Mouse (Mus musculus) heart, postnatal 25 days (tissue): ENCODE results near the gene Dlx1. TPM values are rescaled to one million over a fixed set of nuclear protein-coding genes. Genes with fewer than 3 reads are reported as not detected.

Source experiments
- DNase-seq: peaks from one replicate; pipeline ENCODE4 v3.0.0; 2022; ENCODE audit warnings: low spot score
- intact Hi-C: fragments of 180-260 bp; cut with DNase I; formaldehyde crosslinking; loops from one replicate; pipeline ENCODE4 v1.15.1; 2025
- total RNA-seq, 2 experiments: library from RNA; stranded (reverse); gene quantifications; 2 replicates each; pipeline ENCODE4 v1.2.3; 2021

Dlx1 gene
- total RNA-seq, 2 experiments from 2014 or later, result 0.14 to 0.99 TPM

DNA sequence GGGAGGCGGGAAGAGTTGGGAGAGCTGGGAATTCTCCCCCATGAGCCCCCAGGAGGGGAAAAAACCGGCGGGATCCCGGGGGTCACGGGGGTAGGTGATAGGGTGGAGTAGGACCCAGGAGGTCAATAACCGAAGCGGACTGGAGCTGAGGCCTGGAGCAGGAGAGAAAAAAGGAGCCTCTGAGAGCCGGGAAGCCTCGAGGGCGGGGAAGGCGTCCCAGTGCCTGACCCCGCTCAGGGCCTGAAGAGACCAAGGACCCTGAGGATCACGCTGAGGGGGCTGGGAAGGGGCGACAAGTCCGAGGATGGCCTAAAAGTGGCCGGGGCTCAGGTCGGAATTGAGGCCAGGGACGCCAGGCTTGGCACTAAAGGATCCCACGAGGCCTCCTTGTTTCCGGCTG is 16.0 kb downstream of the Dlx1 start:
- DNase-seq, result no peak

DNA sequence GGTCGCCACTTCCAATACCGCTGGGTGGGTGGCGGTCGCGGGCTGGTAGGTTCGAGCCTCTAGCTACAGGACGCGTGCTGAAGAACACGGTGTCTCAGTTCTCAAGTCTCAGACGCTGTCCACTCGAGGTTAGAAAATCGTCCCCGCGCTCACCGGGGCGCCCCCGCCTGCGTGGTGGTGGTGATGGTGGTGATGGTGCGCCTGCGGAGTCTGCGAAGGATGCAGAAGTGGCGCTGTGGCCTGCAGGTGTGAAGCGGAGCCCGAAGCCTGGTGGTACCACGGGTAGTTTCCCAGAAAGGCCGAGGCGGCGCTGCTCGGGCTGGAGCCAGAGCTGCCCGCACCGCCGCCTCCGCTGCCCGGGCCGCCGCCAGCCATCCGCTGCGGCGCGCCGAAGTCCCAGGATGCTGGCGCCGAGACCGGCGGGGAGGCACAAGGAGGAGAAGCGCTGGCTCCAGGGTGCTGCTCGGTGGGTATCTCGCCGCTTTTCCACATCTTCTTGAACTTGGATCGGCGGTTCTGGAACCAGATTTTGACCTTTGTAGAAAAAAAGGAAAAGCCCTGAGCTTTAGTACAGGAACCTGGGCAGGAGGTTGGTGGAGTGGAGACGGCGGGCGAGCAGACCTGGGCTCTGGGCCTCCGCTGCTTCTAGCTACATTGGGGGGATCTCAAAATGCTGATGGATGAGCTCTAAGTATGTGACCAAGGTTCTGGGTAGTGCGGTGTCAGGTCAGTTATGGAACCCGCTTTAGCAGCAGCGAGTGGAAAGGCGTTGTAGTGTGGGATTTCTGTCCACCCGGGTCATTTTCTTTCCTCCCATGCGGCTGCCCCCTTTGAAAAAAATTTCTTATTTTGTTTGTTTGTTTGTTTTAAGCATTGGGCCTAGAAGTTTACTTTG is 16.7 kb downstream of the Dlx1 start:
- intact Hi-C loops, result loop anchor here (5.0 to 10.0 kb wide), 3 partner anchors 92 to 390 kb away; partner anchors contain the start of gene Metap1d
- DNase-seq, result no peak

More for the DNA sequence above, 16.0 kb downstream of the Dlx1 start:
- intact Hi-C loops, result loop anchor here (10.0 kb wide), 1 partner anchor 389 kb away; no protein-coding TSS in a partner anchor

GRCm38 (mm10) chr2:71545401-71545881 is 17.5 kb downstream of the Dlx1 start:
- intact Hi-C loops, result loop anchor here (5.0 to 10.0 kb wide), 3 partner anchors 93 to 391 kb away; partner anchors contain the start of gene Metap1d
- DNase-seq, result no peak

GRCm38 (mm10) chr2:71545882-71546639 is 18.1 kb downstream of the Dlx1 start:
- intact Hi-C loops, result loop anchor here (2.0 to 10.0 kb wide), 4 partner anchors 15 to 391 kb away; partner anchors contain the start of gene Metap1d
- DNase-seq, result no peak

GRCm38 (mm10) chr2:71546640-71547071 is 18.7 kb downstream of the Dlx1 start, which contains the start of gene Dlx2:
Dlx2 (minus strand) TSS chr2:71546754.
- no peak for DNase-seq
- intact Hi-C loops, result loop anchor here (2.0 to 10.0 kb wide), 4 partner anchors 16 to 392 kb away; partner anchors contain the start of gene Metap1d

DNA sequence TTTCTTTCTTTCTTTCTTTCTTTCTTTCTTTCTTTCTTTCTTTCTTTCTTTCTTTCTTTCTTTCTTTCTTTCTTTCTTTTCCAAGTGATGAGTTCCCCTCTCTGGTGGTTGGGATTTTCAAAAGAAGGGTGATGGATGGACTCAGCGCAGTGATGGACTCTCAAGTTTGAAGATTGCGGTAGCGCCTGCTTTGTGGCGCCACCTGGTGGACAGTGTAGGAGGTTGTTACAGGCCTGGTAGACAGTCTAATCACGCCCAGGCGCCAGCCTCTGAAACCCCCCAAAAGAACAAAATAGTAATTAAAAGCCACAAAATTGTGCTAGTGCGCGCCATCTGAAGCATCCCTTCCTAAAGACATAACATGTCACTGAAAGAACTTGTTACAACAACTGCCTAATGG is 19.9 kb downstream of the Dlx1 start:
- intact Hi-C loops, result loop anchor here (2.0 to 10.0 kb wide), 4 partner anchors 17 to 393 kb away; partner anchors contain the start of gene Metap1d
- no peak for DNase-seq

- no peak for DNase-seq
- intact Hi-C loops, result no loop called here
Measured at GRCm38 (mm10) chr2:71550330-71550729, 22.4 kb downstream of the Dlx1 start.

DNA sequence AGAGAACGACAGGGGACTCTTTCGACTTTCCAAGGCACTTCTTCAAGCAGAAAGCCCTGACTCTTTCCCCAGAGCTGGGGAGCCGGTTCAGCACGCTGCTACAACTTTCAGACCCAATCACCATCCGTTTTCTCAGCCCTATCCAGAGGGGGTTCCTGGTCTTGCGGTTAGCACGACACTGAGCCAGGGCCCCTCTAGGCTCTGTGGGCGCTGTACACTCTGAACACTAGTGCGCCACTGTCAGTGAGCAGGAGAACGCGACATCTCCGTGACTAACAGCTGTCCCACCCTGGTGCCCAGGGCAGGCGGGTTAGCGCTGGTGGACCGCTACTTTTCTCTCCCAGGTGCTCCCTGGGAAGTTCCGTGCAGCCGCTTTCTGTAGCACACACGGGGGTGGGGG is 23.8 kb downstream of the Dlx1 start:
- intact Hi-C loops, result no loop called here

DNA sequence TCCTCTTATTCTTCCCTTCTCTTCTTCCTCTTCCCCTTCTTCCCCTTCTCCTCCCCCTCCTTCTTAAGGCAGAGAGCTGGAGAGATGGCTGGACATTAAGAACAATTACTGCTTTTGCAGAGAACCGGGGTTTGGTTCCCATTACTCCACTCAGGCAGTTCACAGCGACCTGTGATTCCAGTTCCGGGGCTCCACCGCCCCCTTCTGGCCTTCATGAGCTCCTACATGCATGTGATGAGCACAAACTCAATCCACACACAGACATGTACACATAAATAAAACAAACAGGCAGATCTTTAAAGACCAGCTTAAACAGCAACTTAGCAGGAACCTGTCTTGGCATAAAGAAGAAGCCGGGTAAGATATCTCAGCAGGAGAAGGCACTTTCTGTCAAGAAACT is 28.2 kb downstream of the Dlx1 start:
- intact Hi-C loops, result no loop called here
- no peak for DNase-seq

More for the DNA sequence above, 23.8 kb downstream of the Dlx1 start:
- no peak for DNase-seq

GRCm38 (mm10) chr2:71566466-71566865 is 38.6 kb downstream of the Dlx1 start:
- intact Hi-C loops, result no loop called here
- DNase-seq, result no peak

DNA sequence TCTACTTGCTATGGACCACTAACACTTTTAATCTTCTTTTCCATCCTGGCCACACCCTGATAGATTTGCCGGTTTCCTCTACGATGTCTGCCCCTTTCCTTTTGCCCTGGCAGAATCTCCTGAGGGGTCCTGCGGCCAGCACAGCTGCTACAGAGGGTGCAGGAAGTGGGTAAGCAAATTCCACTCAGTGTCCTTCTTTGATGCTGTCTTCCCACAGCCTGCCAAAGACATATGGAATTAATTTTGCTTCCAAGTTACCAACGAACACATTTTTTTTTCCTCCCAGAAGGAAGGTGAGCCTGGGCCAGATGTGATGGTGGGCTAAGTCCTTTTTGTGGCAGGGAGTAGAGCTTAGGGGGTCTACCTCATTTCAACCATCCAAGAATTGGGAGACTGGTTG is 45.8 kb downstream of the Dlx1 start:
- no peak for DNase-seq
- intact Hi-C loops, result no loop called here

DNA sequence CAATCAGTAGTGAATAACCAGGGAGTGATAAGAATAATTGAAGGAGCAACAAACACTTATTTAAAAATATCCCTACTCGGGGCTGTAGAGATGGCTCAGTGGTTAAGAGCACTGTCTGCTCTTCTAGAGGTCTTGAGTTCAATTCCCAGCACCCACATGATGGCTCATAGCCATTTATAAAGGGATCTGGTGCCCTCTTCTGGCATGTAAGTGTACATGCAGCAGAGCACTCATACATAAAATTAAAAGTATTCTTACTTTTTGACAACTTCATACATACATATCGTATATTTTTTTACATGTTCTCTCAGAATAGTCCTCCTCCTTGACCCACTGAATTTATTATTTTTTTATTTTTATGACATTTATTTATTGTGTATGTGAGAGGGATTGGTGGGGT is 49.1 kb downstream of the Dlx1 start:
- intact Hi-C loops, result no loop called here
- no peak for DNase-seq

- peak; percentile 18 for DNase-seq
- intact Hi-C loops, result no loop called here
Measured at GRCm38 (mm10) chr2:71580632-71581466, 52.9 kb downstream of the Dlx1 start.

- DNase-seq, result no peak
- intact Hi-C loops, result no loop called here
Measured at GRCm38 (mm10) chr2:71581488-71581887, 53.6 kb downstream of the Dlx1 start.

Other genes with a start within 250 kb of the Dlx1 start
- gene Slc25a12, start 160.4 kb upstream of the Dlx1 start, total RNA-seq, result 100 to 1,000 TPM; 264 to 279 TPM
- gene Hat1, start 139.2 kb upstream of the Dlx1 start, total RNA-seq, result 10 to 100 TPM; 26.6 to 29.6 TPM
- 10 to 100 TPM; 45.8 to 47.9 TPM for gene Metap1d, start 74.8 kb upstream of the Dlx1 start, total RNA-seq
- not detected for gene Dlx2, start 18.6 kb downstream of the Dlx1 start, total RNA-seq
- 10 to 100 TPM; 48.3 to 57.7 TPM for gene Itga6, start 217.5 kb downstream of the Dlx1 start, total RNA-seq